Mouse (Mus musculus): ENCODE measurements around the gene Zfp534. TPM values are rescaled to one million over a fixed set of nuclear protein-coding genes. Genes with fewer than 3 reads are reported as not detected.

Gene Zfp534
- polyA plus RNA-seq, 1 experiment from 2014 or later: not detected

Other genes with a start within 250 kb of the Zfp534 start
- 8.1 and 8.3 TPM in 2 replicates for gene Zfp982, start 210.1 kb downstream of the Zfp534 start, polyA plus RNA-seq (2014; fragmentation: Nextera tagmentation; extraction: Ambion mirVana)
- 0.59 and 0.67 TPM in 2 replicates for gene Gm16503, start 162.3 kb downstream of the Zfp534 start, polyA plus RNA-seq (2014; fragmentation: Nextera tagmentation; extraction: Ambion mirVana)
- gene Zfp985, start 149.3 kb downstream of the Zfp534 start, polyA plus RNA-seq (2014; fragmentation: Nextera tagmentation; extraction: Ambion mirVana): 0.26 and 0.71 TPM in 2 replicates
- gene Zfp979, start 60.0 kb downstream of the Zfp534 start, polyA plus RNA-seq (2014; fragmentation: Nextera tagmentation; extraction: Ambion mirVana): 3.0 and 3.2 TPM in 2 replicates
- 10.6 and 12.3 TPM in 2 replicates for gene Zfp984, start 107.2 kb upstream of the Zfp534 start, polyA plus RNA-seq (2014; fragmentation: Nextera tagmentation; extraction: Ambion mirVana)
- gene Zfp933, start 145.8 kb upstream of the Zfp534 start, polyA plus RNA-seq (2014; fragmentation: Nextera tagmentation; extraction: Ambion mirVana): 4.9 and 7.9 TPM in 2 replicates
- 32.9 and 33.1 TPM in 2 replicates for gene Miip, start 166.3 kb upstream of the Zfp534 start, polyA plus RNA-seq (2014; fragmentation: Nextera tagmentation; extraction: Ambion mirVana)
- gene Fv1, start 166.4 kb upstream of the Zfp534 start, polyA plus RNA-seq (2014; fragmentation: Nextera tagmentation; extraction: Ambion mirVana): 8.6 and 10.0 TPM in 2 replicates
- 26.5 and 29.8 TPM in 2 replicates for gene Mfn2, start 202.2 kb upstream of the Zfp534 start, polyA plus RNA-seq (2014; fragmentation: Nextera tagmentation; extraction: Ambion mirVana)
- 53.0 and 56.0 TPM in 2 replicates for gene Plod1, start 234.2 kb upstream of the Zfp534 start, polyA plus RNA-seq (2014; fragmentation: Nextera tagmentation; extraction: Ambion mirVana)
- 17.6 and 20.0 TPM in 2 replicates for gene 2510039O18Rik, start 238.3 kb upstream of the Zfp534 start, polyA plus RNA-seq (2014; fragmentation: Nextera tagmentation; extraction: Ambion mirVana)

Measured in stomach, embryonic 14.5 days (tissue).